Comparison of ENCODE assay signal across 25 mouse cellular contexts in the genomic region with DNA sequence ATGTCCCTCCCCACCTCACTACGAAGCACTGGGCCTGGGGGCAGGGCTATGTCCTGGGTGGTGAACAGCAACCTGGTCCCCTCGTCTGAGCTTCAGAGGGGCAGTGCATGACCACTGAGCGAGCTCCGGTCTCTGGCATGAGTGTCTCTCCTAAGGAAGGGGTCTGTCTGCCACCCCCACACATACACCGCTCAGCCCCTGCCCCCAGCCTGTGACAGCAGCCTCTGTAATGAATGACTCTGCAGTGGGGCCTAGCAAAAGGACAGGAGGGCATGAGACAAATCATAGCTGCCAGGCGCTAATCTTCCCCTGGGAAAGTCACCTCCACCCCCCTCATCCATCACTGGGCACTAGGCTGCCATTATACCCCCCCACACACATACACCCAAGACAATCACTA.
"Had no signal": no experiment of that assay in that cellular context is flagged by ENCODE, and none has a peak within 500 bp of the region (broad histone marks: within the 10 kb centered on the region; RNA-seq: fewer than 3 reads in every experiment).

No protein-coding gene starts in this region.

- DNase-seq: forebrain, postnatal 0 days; gastrocnemius, postnatal 14 days; gastrocnemius, postnatal 36 days; heart, adult 11 months; heart, adult 2 months; heart, postnatal 14 days; heart, postnatal 36 days; kidney, adult 11 months; kidney, adult 2 months; kidney, adult 9 months; kidney, postnatal 14 days; kidney, postnatal 36 days; layer of hippocampus, adult 9-11 months; layer of hippocampus, postnatal 36 days; left cerebral cortex, postnatal 4 days had no signal

- H3K9me3 ChIP-seq: heart, embryonic 13.5 days; heart, embryonic 15.5 days; kidney, embryonic 15.5 days; limb, embryonic 15.5 days; liver, embryonic 12.5 days had no signal

- H3K4me2 ChIP-seq: heart, embryonic 11.5 days; heart, embryonic 13.5 days; heart, embryonic 15.5 days; kidney, embryonic 15.5 days; limb, embryonic 13.5 days; limb, embryonic 15.5 days; liver, embryonic 12.5 days had no signal

- H3K36me3 ChIP-seq: heart, embryonic 13.5 days; heart, embryonic 15.5 days; kidney, embryonic 15.5 days; limb, embryonic 13.5 days; limb, embryonic 15.5 days; liver, embryonic 12.5 days had no signal

- ATAC-seq: forebrain, postnatal 0 days; intestine, embryonic 16.5 days; liver, embryonic 12.5 days had no signal

- H3K4me1 ChIP-seq: heart, embryonic 13.5 days; heart, embryonic 15.5 days; kidney, embryonic 15.5 days; limb, embryonic 13.5 days; limb, embryonic 15.5 days; liver, embryonic 12.5 days had no signal

- H3K9ac ChIP-seq: forebrain, postnatal 0 days; heart, embryonic 13.5 days; heart, embryonic 15.5 days; kidney, embryonic 15.5 days; limb, embryonic 13.5 days; limb, embryonic 15.5 days; liver, embryonic 12.5 days; liver, embryonic 14.5 days had no signal

- H3K4me3 ChIP-seq: heart, adult 2 months; heart, embryonic 13.5 days; heart, embryonic 15.5 days; kidney, embryonic 15.5 days; limb, embryonic 13.5 days; limb, embryonic 15.5 days; liver, embryonic 12.5 days had no signal

- H3K27ac ChIP-seq: heart, adult 2 months; heart, embryonic 13.5 days; heart, embryonic 15.5 days; kidney, embryonic 15.5 days; kidney, postnatal 0 days; limb, embryonic 13.5 days; limb, embryonic 15.5 days; liver, embryonic 12.5 days; liver, embryonic 14.5 days had no signal
